Mouse (Mus musculus): Measurements from ENCODE around the gene Micu1. TPM values are rescaled to one million over a fixed set of nuclear protein-coding genes. Genes with fewer than 3 reads are reported as not detected.
"Not testable (repeated sequence)": the region's sequence is repeated elsewhere in the genome, so short reads cannot be mapped to it uniquely, and the experiment has no call there.

The Micu1 gene
- total RNA-seq, 4 experiments from 2014 or later: 20.9 to 27.4 (median 22.2) TPM

GRCm38 (mm10) chr10:59848079-59848877 lies 146.0 kb downstream of the Micu1 start:
- DNase-seq (ENCODE audit: low spot score): no peak

GRCm38 (mm10) chr10:59848953-59849352 lies 146.7 kb downstream of the Micu1 start:
- DNase-seq (ENCODE audit: low spot score): no peak

- DNase-seq (ENCODE audit: low spot score): no peak
These were observed 147.1 kb downstream of the Micu1 start for GRCm38 (mm10) chr10:59849371-59849770.

- DNase-seq (ENCODE audit: low spot score): no peak
These were observed 154.9 kb downstream of the Micu1 start for GRCm38 (mm10) chr10:59857157-59857556.

- no peak for DNase-seq (ENCODE audit: low spot score)
These were observed 158.4 kb downstream of the Micu1 start for GRCm38 (mm10) chr10:59860684-59861083.

DNA sequence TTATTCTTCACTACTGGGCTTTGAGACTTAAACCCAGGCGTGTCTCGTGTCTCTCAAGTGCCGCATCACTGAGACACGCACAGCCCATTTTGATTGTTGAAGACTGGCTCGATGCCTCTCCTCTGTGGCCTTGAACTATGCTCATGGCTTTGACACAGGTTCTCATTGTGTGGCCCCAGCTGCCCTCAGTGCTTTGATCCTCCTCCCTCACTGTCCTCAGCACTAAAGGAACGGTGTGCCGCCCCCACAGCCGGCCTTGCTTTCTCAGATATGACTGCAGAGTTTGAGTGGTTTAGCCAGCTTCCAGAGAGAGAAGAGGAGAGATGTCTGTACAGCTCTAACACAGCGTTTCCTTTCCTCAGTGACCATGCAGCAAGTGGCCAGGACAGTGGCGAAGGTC lies 158.9 kb downstream of the Micu1 start:
- no peak for DNase-seq (ENCODE audit: low spot score)

DNA sequence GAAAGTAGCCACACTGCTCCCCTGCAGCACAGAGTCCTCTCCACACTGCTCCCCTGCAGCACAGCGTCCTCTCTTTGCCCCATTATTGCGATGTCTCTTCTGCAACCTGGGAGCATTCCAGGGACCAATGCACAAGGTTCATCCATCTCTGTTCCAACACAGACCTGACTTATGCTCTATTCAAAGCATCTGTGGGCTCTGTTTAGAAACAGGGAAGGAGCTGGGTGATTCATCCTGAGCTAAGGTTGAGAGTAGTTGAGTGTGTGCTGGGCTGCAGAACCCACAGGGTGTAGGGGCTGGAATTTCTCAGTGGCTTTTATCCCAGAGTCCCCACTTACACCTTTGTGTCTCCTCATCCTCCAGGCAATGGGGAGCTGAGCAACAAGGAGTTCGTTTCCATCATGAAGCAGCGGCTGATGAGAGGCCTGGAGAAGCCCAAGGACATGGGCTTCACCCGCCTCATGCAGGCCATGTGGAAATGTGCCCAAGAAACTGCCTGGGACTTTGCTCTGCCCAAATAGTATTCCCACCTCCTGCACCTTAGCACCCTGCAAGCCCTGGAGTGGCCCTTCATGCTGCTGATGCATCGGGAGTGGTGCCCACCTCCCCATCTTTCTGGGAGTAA lies 160.7 kb downstream of the Micu1 start:
- DNase-seq (ENCODE audit: low spot score): no peak

GRCm38 (mm10) chr10:59863620-59864019 lies 161.3 kb downstream of the Micu1 start:
- no peak for DNase-seq (ENCODE audit: low spot score)

GRCm38 (mm10) chr10:59864232-59864875 lies 162.1 kb downstream of the Micu1 start:
- DNase-seq (ENCODE audit: low spot score): no peak

DNA sequence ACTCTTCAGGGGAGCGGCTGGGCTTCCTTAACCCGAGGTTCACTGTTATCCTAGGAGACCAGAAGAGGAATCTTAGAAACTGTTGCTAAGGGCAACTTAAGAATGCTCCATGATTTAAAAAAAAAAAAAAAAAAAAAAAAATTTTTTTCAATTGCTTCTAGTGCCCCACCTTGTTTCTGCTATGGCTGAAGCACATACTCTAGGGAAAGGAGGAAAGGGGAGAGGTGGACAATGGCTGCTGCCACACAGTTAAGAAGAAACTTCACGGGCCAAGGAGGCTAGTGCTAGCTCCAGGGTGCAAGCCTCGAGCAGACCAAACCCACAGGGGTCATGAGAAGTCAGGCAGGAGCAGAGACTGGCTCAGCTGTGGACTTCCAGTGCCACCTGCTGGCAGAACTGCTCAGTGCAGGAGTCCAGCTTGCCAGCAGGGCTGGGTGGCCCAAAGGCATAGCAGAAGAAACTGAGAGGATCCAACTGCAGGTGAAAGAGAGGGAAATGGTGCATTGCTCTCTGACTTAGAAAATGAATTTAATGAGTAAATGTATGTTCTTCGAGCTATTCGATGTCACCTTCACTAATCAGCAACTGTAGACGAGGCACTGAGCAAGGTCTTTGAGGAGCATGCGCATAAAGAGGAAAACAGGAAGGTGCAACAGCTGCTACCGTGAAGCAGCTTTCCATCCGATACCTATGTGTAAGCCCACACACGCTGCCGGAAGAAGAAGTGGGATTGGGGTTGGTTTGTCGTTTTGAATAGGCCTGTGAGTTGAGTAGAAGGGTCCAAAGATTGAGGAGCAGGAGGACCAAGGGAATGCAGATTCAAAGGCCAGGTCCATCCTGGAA lies 162.8 kb downstream of the Micu1 start:
- DNase-seq (ENCODE audit: low spot score): peak; percentile 83

DNA sequence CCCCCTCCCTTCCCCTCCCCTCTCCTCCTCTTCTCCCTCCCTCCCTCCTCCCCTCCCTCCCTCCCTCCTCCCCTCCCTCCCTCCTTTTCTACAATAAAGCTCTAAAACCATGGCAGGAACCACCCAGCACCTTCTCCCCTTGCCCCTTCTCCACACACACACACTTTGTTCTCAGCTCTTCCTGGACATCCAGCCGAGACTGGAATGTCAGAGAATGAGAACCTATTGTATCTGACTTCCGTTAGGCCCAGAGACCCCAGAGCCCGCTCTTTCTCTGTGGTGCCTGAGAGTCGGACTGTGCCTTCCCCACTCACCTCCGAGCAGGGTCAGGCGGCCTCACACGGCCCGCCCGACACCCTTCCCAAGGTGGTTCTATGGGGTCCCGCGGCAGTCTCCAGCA lies 166.0 kb downstream of the Micu1 start:
- no peak for DNase-seq (ENCODE audit: low spot score)

- no peak for DNase-seq (ENCODE audit: low spot score)
These were observed 167.8 kb downstream of the Micu1 start for GRCm38 (mm10) chr10:59870038-59870437.

DNA sequence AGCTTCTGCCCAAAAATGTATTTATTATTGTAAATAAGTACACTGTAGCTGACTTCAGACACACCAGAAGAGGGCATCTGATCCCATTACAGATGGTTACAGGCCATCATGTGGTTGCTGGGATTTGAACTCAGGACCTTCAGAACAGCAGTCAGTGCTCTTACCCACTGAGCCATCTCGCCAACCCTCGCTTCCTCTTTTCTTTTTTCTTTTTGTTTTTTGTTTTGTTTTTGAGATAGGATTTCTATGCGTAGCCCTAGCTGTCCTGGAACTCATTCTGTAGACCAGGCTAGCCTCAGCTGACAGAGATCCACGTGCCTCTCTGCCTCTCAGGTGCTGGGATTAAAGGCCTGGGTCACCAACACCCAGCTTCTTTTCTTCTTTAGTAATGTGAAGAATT lies 170.4 kb downstream of the Micu1 start:
- DNase-seq (ENCODE audit: low spot score): not testable (repeated sequence)

DNA sequence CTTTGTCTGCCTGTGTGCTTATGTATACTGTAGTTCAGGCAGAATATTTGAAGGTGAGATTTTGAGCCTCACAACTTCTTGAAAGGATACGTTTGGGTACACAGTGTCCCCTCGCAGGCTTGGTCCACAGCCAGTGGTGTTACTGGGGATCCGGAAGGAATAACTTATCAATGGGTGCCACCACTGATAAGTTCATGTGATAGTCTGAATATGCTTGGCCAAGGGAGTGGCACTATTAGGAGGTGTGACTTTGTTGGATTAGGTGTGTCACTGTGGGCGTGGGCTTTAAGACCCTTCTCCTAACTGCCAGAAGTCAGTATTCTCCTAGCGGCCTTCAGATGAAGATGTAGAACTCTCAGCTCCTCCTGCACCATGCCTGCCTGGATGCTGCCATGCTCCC lies 170.9 kb downstream of the Micu1 start:
- no peak for DNase-seq (ENCODE audit: low spot score)

- DNase-seq (ENCODE audit: low spot score): no peak
These were observed 171.3 kb downstream of the Micu1 start for GRCm38 (mm10) chr10:59873613-59874012.

GRCm38 (mm10) chr10:59875396-59875795 lies 173.1 kb downstream of the Micu1 start:
- no peak for DNase-seq (ENCODE audit: low spot score)

GRCm38 (mm10) chr10:59876698-59877097 lies 174.4 kb downstream of the Micu1 start:
- not testable (repeated sequence) for DNase-seq (ENCODE audit: low spot score)

GRCm38 (mm10) chr10:59877421-59878117 lies 175.3 kb downstream of the Micu1 start:
- no peak for DNase-seq (ENCODE audit: low spot score)

DNA sequence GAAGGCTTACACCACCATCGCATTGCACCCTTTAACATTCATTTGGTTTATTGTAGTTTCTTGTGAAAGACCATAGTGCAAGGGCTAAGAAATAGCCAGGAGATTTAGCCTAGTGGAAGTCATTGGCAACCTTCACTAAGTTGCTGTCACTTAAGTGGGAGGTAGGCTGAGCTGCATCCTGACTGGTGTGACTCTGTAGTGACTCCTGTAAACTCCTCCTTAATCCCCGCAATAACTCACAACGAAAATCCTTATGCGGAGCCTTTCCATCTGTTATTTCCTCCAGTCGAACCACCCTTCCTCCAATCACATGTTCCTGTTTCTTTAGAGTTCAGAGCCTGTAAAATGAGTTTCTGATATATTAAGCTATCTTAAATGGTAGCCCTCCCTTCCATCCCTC lies 176.5 kb downstream of the Micu1 start:
- no peak for DNase-seq (ENCODE audit: low spot score)

DNA sequence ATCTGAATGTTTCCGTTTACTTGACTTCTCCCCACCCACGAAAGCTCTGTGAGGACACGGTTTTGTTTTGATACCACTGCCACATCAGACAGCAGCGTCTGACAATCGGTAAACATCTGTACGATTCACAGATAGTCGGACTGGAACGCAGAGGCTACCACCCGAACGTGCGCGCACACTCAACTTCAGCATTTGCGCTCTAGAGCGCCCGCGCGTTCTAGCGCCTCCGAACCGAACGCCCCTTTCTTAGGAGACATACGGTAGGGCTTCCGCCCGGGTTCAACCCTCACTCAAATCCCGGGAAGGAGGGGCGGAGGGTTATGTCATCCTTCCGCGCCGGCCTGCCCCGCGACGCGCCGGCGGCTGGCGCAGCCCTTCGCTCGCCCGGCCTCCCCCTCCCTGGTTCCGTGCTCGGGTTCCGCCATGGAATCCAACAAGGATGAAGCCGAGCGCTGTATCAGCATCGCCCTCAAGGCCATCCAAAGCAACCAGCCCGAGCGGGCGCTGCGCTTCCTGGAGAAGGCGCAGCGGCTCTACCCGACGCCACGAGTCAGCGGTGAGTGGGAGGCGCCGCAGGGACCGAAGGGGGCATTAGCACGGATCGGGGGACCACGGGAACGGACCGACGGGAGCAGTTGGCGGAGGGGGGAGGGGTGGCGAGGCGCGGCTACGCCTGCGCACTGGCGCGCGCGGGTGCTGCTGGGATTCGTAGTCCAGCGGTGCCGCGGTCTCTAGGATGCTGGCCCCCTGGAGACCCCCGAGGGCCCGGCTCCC lies 177.2 kb downstream of the Micu1 start, which contains the start of gene Dnajb12:
Gene Dnajb12, plus strand, starts transcription at position 302 of the 774 bp plus-strand sequence.
- peak; percentile 94 for DNase-seq (ENCODE audit: low spot score)
